Mouse (Mus musculus): ENCODE data around the gene Cyp2d11.
"Not testable (repeated sequence)": the region's sequence is repeated elsewhere in the genome, so short reads cannot be mapped to it uniquely, and the experiment has no call there.

The Cyp2d11 gene

GRCm38 (mm10) chr15:82393922-82394321 is at the start of gene Cyp2d11:
Gene Cyp2d11, minus strand, starts transcription at chr15:82394022.
- DNase-seq (ENCODE audit: low spot score) = not testable (repeated sequence)

GRCm38 (mm10) chr15:82437975-82438617 is 44.3 kb upstream of the Cyp2d11 start:
- no peak for DNase-seq (ENCODE audit: low spot score)

DNA sequence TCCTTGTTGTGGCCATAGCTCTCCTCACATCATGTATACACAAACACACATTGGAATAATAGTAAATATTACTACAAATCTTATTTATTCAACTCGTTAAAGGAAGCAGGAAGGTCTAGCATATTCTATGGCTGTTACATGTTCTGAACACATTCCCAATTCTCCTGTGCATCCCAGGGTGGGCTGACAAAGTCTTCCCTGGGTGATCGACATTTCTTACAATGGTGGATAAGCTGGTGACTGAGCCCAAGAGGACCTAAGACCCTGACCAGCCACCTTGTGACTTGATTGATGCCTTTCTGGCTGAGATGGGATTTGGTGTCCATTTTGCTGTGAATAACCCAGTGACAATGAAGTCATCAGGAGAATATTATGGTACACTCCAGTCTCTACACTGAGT is 41.8 kb upstream of the Cyp2d11 start:
- DNase-seq (ENCODE audit: low spot score) = no peak

DNA sequence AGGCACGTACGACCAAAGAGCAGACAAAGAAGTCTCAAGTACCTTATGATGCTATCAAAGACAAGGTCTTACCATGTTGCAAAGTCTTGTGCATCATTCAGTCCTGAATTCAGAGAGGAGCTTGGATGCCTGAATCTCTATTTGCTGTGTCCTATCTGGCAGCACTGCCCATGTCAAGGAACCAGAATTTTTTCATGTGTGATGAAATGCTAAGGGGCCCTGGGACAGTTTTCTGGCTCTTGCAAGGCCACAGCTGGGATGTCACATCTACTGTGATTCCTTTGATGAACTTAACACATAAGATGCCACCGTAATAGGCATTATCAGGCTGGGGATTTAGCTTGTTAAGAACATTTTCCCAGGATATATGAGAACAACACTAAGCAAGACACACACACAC is 41.2 kb upstream of the Cyp2d11 start:
- DNase-seq (ENCODE audit: low spot score) = no peak

- DNase-seq (ENCODE audit: low spot score) = no peak
Observed at GRCm38 (mm10) chr15:82434541-82434940, 40.7 kb upstream of the Cyp2d11 start.

DNA sequence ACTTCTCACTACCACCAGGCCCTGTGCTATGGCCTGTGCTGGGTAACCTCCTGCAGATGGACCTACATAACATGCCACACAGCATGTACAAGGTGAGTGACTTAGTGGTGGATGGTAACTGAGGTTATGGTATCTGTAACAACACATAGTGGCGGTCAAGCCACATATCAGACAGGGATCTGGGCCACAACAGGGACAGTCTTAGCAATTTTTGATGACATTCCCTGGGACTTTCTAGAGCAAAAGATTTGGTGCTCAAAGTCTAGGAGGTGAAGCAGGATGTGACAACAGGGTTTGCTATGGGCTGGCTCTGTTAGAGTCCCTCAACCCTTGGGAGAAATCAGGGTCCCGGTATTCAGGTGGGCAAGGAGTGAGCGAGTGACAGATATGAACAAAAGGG is 39.8 kb upstream of the Cyp2d11 start:
- no peak for DNase-seq (ENCODE audit: low spot score)

GRCm38 (mm10) chr15:82433137-82433536 is 39.3 kb upstream of the Cyp2d11 start, which contains the start of gene Cyp2d9:
Gene Cyp2d9, plus strand, starts transcription at chr15:82433437.
- no peak for DNase-seq (ENCODE audit: low spot score)

- DNase-seq (ENCODE audit: low spot score) = no peak
Observed at GRCm38 (mm10) chr15:82423471-82423870, 29.6 kb upstream of the Cyp2d11 start.

DNA sequence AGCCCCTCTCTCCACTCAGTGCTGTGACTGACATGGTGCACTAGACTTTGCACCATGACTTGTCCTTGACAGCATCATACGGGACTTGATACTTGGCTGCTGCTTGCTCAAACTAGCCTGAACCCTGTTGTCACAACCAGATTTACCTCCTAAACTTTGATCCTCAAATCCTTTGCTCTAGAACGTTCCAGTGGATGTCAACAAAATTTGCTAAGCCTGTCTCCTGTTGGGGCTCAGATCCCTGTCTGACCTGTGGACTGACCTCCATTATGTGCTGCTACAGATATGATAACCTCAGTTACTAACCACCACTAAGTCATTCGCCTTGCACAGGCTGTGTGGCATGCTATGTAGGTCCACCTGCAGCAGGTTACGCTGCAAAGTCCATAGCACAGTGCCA is 29.1 kb upstream of the Cyp2d11 start:
- no peak for DNase-seq (ENCODE audit: low spot score)

DNA sequence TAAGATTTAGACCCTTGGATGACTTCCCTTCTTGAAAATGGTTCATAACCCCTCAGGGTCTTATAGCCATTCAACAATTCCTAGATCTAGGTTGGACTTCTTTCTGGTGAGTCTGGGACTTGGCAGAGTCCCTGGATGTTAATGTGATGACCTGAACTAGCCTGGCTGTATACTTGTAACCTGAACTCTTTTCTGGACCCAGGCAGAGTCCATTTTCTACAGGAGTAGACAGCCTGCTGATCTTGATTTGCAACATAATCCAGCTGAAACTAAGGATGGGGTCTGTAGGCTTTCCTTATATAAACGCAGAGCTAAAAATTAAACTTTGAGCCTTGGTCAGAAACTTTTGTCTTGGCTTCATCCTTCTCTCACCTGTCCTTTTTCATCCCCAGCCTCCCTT is 24.8 kb upstream of the Cyp2d11 start:
- DNase-seq (ENCODE audit: low spot score) = no peak

DNA sequence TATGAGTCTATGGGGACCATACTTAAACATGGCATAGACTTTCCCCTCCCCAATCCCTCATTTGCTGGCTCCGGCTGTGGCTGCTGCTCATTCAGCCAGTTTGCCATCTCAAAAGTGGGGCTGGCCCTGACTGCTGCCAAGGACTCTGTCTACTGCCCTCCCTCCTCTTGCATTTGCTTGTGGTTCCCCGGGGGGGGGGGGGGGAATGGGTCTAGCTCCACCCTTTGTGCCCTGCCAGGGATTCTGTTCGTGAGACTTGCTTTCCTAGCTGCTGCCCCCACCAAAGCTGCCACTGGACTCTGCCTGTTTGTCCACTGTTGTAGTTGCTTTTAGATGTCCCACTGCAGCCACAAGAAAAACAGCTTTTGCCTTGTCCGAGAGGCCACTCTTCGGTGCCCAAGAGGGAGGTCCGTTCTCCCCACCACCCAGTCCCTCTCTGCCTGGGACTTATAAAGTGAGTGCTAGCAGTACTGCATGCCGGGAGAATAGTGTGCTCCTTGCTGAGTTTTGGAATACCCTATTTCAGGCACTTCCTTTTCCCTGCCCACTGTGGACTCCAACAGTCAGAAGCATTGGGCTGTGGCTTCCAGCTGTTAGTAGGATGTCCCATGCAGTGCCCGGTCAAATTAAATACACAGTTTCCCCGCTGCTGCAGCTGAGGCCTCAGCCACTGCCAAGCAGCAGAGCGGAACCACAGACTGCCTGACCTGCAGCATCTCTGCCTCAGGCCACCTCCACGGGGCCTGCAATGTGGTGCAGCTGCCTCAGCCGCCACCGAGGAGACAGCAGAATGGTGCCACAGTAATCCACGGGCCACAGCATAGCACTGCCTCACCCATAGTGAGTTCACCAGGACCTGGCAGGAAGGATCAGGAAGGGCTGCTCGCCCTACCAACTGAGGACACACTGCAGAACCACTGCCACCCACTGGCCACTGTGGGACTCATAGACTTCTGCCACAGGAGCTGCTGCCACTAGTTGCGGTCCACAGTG is 23.3 kb upstream of the Cyp2d11 start:
- DNase-seq (ENCODE audit: low spot score) = peak; percentile 44

- no peak for DNase-seq (ENCODE audit: low spot score)
Observed at GRCm38 (mm10) chr15:82407536-82407935, 13.7 kb upstream of the Cyp2d11 start.

DNA sequence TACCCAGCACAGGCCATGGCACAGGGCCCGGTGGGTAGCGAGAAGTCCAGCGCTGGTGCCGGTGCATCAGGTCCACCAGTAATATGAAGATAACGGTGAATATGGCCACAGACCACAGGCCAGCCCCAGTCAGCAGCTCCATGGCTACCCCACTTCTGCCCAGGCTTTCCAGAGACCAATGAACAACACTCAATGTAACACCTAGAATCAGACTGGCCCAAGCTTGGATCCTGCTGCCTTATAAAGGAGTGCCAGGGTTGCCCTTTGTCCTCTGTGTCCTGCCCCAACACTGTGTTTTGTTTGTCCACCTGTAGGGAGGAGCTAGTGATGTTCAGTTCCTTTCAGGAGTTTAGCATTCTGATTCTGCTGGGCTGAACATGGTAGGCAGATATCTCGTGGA is 13.2 kb upstream of the Cyp2d11 start, which contains the start of gene Cyp2d10:
Cyp2d10 (minus strand) TSS at position 215 of the 400 bp plus-strand sequence.
- no peak for DNase-seq (ENCODE audit: low spot score)

- no peak for DNase-seq (ENCODE audit: low spot score)
Observed at GRCm38 (mm10) chr15:82404163-82404562, 10.3 kb upstream of the Cyp2d11 start.

DNA sequence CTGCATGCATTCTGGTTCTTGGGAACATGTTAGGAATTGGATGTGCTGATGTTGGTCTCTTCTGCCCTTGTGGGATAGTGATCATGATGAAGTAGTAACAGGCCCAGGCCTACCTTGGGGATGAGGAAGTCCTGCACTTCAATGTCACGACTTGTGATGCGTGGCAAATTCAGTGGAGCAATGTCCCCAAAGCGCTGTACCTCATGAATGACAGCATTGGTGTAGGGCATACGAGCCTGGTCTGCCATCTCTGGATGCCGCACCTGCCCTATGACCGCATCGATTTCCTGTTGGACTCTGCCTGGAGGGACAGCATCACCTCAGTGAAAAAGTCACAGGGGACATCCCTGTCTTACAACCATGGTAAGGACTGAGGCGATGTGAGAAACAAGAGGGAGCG is 9.8 kb upstream of the Cyp2d11 start:
- DNase-seq (ENCODE audit: low spot score) = no peak

- DNase-seq (ENCODE audit: low spot score) = no peak
Observed at GRCm38 (mm10) chr15:82402741-82403140, 8.9 kb upstream of the Cyp2d11 start.

DNA sequence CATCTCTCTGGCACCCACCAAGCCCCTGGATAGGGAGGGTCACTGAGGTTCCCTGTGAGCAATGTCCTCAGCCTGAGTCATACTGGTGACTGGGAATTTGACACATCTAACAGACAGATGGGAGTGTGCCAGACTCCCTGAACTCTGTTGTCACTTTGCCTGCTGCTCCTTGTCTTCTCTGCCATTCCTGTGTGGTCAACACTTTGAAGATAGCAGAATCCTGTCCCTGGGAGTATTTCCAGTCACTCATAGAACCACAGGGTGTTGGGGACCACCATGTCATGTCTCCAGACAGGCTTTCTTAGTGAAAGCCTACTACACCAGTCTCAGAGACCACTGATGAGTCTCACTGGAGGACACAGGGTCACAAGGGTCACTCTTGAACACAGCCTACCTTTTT is 8.3 kb upstream of the Cyp2d11 start:
- no peak for DNase-seq (ENCODE audit: low spot score)

DNA sequence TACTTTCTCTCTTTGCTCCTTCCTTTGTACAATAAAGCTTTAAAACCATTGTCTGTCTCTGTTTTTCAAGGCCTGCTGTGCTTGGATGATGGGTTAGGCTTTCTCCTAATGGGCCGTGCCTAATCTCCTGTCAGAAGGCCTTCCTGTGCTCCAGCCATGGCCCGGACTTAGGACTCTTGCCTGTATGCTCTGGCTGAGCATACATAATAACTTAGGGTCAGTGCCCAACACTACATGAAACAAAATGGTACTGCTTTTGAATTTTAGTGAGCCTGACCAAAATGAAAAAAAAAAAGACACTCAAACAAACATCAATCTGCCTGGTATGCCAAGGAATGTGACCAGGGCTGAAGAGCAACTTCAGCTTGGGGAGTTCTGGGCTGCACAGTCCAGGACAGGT is 7.7 kb upstream of the Cyp2d11 start:
- DNase-seq (ENCODE audit: low spot score) = no peak

DNA sequence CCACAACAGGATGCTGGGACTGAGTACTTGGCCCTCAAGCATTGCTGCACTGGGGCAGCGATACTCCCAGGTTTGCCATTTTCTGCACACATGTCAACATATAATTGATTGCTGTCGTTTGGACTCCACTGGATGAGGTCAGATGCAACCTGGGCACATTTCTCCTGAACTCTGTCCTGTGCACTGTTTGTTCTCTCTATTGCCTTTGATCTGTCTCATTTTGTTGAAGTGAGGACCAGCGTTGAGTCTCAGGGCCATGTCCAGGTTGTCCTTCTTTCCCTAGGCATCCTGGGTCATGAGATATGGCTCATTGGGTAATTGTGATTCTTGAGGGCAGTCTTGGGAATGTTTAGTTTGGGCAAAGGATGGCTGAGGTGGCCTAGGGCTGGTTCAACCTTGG is 2.1 kb upstream of the Cyp2d11 start:
- not testable (repeated sequence) for DNase-seq (ENCODE audit: low spot score)

DNA sequence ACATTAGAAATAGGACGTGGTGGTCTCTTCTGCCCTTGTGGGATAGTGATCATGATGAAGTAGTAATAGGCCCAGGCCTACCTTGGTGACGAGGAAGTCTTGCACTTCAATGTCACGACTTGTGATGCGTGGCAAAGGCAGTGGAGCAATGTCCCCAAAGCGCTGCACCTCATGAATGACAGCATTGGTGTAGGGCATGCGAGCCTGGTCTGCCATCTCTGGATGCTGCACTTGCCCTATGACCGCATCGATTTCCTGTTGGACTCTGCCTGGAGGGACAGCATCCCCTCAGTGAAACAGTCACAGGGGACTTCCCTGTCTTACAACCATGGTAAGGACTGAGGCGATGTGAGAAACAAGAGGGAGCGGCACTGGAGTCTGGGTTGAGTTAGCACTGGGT is 3.9 kb downstream of the Cyp2d11 start:
- not testable (repeated sequence) for DNase-seq (ENCODE audit: low spot score)

- DNase-seq (ENCODE audit: low spot score) = no peak
Observed at GRCm38 (mm10) chr15:82385729-82386128, 8.1 kb downstream of the Cyp2d11 start.

GRCm38 (mm10) chr15:82382441-82382840 is 11.4 kb downstream of the Cyp2d11 start:
- no peak for DNase-seq (ENCODE audit: low spot score)

- DNase-seq (ENCODE audit: low spot score) = no peak
Observed at GRCm38 (mm10) chr15:82380714-82381062, 13.1 kb downstream of the Cyp2d11 start.

Measured in urinary bladder, postnatal 10 days (tissue).